Mouse (Mus musculus): ENCODE results near the gene Rspo1. TPM values are rescaled to one million over a fixed set of nuclear protein-coding genes. Genes with fewer than 3 reads are reported as not detected.

The Rspo1 gene
- total RNA-seq, 2 experiments from 2014 or later: 4.6 to 4.8 TPM

GRCm38 (mm10) chr4:124973296-124973695, 12.9 kb upstream of the Rspo1 start:
- DNase-seq: no peak

DNA sequence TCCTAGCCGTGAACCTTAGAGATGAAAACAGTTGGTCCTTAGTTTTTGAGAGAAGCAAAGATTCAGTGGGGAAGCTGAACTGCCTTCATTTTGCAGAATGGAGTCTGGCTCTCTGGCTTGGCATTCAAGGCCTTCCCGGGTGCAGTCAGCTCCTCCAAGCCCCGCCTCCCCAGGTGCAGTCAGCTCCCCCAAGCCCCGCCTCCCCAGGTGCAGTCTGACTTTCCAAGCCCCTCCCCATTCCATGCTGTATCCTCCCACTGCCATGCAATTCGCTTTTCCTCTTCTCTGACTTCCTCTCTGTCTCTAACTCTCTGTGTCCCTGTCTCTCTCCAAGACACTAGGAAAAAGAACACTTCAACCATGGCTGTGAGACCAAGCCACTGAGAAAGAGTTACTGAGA, 8.0 kb upstream of the Rspo1 start:
- DNase-seq: no peak

- DNase-seq: no peak
Measured at GRCm38 (mm10) chr4:124983893-124984526, 2.2 kb upstream of the Rspo1 start.

DNA sequence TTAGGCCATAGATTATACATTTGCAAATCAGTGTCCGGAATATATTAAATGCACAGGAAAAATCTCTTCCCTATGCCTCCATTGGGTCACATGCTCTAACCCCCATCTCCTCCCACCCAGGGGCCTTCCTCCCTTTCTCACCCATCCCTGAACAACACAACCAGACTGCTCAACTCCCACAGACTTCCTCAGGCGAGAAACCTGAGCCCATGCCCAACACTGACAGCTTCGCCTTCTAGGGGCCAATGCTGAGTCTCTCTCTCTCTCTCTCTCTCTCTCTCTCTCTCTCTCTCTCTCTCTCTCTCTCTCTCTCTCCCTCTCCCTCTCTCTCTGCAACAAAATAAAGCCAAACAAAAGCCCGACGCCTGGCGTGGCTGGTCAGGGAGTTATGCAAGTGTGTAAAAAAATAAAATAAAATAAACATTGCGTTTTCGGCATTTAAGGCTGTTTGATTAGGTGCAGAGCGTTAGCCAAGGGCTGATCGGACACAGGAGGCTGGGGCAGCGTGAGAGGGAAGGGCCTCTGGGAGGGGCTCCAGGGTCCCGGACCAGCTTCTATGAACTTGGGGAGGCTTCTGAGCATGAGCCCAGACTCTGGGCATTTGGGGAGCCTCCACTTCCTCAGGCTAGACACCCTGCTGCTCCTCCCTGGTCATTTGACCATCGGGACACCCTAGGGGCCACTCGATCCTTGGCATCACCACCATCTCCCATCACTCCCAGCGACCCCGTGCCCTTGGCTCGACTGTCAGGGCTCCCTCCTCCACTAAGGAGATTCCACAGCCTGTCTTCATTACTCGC, 1.2 kb upstream of the Rspo1 start:
- no peak for DNase-seq

DNA sequence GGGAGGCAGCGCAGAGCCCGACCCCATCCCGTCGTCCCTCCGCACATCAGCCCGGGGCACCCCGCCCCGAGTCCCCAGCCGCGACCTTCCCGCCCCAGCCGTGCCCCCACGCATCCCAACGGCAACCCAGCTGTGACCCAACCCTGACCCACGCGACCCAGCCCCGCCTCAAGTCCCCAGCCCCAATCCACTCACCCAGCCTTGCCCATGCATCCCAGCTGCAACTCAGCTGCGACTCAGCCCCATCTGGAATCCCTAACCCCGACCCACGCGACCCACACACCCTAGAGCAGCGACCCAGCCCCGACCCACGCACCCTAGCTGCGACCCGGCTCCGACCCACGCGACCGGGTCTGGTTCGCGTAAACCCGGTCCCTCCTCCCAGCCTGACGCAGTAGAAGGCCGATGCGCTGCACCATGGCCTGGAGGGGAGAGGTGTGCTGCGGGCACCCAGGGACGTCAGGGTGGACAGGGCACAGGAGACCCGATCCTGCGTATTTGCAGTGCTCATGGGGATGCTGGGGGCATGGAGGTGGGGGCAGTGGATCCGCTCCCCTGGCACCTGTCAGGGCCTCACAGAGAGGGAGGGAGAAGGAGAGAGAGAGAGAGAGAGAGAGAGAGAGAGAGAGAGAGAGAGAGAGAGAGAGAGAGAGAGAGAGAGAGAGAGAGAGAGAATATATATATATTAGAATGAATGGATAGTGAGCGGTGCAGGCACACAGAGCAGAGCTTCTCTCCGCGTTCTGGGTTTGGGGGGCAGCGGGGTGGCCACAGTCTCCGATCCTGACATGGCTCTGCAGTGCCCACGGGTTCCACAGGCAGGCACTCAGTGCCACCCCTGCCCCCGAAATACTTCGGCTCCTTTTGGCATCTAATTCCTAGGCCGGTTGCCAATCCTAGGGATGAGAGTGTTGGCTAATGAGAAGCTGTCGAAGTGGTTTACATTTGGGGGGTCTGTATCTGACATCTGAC, 795 bp downstream of the Rspo1 start:
- no peak for DNase-seq

DNA sequence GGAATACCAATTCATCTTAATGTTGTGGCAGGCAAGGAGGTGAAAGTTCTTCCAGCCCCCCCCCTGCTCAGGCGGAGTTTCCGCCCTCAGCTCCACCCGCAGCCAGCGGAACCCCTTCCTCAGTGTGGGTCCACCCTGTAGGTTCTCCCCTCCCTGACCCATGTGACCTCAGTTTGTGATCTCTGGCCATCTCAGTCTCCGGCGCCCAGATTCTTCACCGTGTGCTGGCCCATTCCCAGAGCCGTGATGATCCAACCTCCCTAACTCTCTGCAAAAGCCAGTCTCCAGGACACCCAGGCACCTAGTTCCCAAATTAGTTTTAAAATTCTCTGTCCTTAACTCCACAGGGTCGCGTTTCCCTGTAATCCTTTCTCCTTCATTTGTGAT, 1.5 kb downstream of the Rspo1 start:
- DNase-seq: no peak

DNA sequence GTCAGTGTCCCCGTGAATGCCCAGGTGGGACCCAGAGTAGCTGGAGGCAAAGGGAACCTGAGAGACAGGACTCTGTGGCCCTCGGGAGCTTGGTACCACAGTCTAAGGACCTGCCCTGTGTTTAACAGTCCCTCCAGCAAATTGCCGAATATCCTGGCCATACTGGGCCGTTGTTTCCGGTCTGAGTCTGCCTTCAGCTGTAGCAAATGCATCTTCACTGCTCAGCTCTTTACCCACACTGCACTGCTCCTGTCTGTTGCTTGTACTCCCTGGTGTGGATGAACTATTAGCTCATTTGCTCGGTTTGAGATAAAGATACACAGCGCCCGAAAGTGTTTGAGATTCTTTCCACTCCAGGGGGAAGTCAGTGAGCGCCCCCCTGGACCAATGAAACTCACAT, 2.2 kb downstream of the Rspo1 start:
- DNase-seq: no peak

GRCm38 (mm10) chr4:124989787-124990253, 3.6 kb downstream of the Rspo1 start:
- no peak for DNase-seq

- DNase-seq: no peak
Measured at GRCm38 (mm10) chr4:124990325-124990724, 4.1 kb downstream of the Rspo1 start.

DNA sequence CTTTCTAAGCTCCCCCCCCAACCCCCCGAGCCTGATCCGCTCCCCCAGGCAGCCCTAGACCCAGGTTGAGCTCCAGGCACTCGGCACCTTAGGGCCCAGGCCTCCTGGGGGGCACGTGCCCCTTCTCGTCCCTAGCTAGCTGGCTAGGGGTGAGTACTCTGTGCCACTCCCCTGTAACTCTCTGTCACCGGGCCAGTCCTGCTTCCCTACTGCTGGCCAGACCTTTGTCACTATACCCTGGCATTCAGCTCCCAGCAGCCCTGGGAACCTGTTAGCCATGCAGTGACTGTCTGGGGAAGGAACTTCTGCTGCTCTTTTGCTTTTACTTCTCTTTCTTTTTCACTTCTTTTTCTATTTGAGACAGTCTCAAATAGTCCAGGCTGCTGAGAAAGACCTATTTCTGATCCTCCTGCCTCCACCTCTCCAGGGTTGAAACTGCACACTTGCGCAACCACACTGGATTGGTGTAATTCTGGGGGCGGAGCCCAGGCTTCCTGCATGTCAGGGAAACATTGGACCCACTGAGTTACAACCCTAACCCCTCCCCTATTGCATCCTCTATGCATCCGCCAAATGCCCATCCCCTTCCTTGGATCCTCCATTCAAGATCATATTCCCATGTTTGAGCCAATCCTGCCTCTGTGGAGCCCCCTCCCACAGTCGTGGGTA, 11.4 kb downstream of the Rspo1 start:
- no peak for DNase-seq

GRCm38 (mm10) chr4:124999548-124999947, 13.3 kb downstream of the Rspo1 start:
- no peak for DNase-seq

DNA sequence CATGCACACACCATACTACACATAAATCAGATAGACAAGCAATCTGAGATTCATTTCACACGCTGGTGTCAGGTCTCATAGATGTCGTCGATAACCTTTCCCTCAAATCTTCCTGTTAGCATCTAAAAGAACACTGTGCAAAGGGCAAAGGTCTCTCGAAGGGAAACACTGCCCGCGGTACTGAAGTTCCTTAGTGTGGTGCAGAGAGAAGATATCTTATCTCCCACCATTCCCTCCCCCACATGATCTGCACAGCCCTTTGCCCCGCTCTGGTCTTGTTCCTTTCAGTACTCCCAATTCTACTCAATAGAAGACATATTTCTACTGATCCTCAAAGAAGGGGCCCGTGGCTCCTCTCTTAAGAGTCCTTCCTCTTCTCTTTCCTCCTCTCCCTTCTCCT, 16.7 kb downstream of the Rspo1 start:
- DNase-seq: no peak

- DNase-seq: no peak
Measured at GRCm38 (mm10) chr4:125004886-125005285, 18.7 kb downstream of the Rspo1 start.

GRCm38 (mm10) chr4:125007460-125007859, 21.2 kb downstream of the Rspo1 start:
- DNase-seq: no peak

GRCm38 (mm10) chr4:125008220-125008619, 22.0 kb downstream of the Rspo1 start:
- DNase-seq: no peak

- DNase-seq: no peak
Measured at GRCm38 (mm10) chr4:125008712-125009111, 22.5 kb downstream of the Rspo1 start.

- DNase-seq: peak; percentile 49
Measured at GRCm38 (mm10) chr4:125015806-125016635, 29.8 kb downstream of the Rspo1 start, which contains the start of gene Gnl2. Gene Gnl2, plus strand, starts transcription at chr4:125016585.

DNA sequence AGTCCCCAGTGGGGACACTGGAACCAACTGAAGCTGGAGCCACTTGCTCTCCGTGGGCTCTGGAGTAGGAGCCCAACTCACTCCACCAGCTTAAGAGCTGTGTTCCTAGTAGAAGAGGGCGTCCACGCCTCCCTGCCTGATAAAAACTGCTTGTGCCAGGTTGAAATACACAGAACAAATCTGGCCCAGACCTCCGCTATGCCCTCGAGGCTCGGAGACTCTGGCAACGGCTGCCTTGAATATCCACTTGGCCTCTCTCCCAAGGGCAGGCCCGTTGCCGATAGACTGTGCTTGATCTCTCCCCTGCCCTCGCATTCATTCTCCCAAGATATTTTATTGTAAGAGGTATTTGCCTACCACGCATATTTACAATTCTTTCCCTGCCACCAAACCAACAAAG, 31.2 kb downstream of the Rspo1 start:
- peak; percentile 31 for DNase-seq

DNA sequence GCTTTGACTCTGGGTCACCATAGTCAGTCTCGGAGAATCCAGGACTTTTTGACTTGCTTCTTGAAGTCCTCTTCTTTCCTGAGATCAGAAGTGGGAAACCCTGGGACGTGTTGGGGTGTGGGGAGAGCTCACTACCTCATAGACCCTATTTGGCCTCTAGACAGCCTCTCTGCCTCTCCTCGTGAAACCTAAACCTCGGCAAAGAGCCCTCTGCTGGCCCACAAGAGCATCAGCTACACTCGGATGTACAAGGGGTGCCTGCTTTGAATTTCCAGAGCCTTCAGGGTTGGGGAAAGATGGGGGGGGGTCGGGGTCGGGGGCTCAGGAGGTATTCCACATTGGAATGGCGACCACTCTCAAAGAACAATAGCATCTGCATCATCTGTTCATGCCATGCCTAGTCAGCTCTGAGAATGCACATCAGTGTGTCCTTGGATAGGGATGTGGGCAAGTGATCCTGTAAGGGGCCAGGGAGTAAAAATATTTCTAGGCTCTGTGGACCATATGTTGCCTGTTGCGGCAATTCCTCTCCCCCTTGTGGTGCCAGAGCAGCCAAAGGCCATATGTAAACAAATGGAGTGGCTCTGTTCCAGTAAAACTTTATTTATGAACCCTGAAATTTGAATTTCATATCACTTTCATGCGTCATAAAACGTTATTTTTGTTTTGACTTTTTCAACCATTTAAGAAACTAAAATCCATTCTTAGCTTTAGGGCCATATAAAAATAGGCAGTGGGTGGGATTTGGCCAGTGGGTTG, 34.7 kb downstream of the Rspo1 start:
- DNase-seq: no peak

DNA sequence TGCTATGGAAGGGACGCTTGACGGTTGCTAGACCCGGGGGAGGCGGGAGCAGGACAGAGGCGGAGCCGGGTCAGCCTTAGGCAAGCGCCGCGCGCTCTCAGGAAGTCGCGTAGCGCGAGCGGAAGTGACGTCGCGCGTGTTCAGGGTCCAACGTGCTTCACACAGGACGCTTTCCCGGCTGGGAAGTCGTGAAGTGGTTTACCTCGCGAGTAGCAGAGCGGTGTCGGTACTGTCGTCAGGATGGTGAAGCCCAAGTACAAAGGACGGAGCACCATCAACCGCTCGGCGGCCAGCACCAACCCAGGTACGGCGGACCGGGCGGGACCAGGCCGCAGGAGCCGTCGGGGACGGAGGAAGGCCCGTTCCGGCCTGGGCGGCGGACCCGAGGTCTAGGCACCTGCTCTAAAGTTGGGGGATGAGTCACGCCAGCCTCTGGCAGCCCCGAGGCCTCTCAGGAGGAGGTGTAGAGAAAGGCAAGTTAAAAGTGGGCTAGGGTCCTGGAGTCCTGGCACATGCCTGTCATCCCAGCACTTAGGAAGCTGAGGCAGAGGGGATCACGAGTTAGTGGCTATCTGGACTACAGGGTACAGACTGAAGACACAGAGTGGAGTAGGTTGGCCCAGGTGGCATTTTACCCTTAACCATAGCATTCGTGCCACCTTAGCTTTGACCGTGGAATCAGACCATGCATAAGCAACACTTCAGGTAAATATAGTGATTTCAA, 43.8 kb downstream of the Rspo1 start:
- peak; percentile 94 for DNase-seq

All from heart, postnatal 4 days (tissue).